Mouse (Mus musculus): ENCODE measurements around the gene Tufm. TPM values are rescaled to one million over a fixed set of nuclear protein-coding genes. Genes with fewer than 3 reads are reported as not detected.

Gene Tufm
- polyA plus RNA-seq, 1 experiment from 2014 or later: 57.7 TPM

- H3K4me1 ChIP-seq (ENCODE audit: insufficient read depth): no peaks in the 10 kb centered on the region
- H3K27ac ChIP-seq (ENCODE audit: low read depth): no peak overlapping the region
- TF ChIP-seq CTCF (IDR thresholded peaks at IDR 0.05; ENCODE audit: low read depth) (no peak), EP300 (IDR thresholded peaks at IDR 0.05; ENCODE audit: low read depth) (no peak)
- no peaks in the 10 kb centered on the region for H3K36me3 ChIP-seq (replicated peaks; ENCODE audit: insufficient read depth, low read length)
- no peak overlapping the region for H3K9ac ChIP-seq (replicated peaks)
- ATAC-seq (no peak), DNase-seq (no peak)
- H3K9me3 ChIP-seq (ENCODE audit: low read length): no peaks in the 10 kb centered on the region
- H3K4me2 ChIP-seq (ENCODE audit: low read depth, low read length): no peak overlapping the region
- H3K27me3 ChIP-seq (ENCODE audit: insufficient read depth, low read length): no peaks in the 10 kb centered on the region
- WGBS (ENCODE audit: insufficient replicate concordance): 60% methylated on average over 17 of the region's 17 CpGs
- no peak overlapping the region for H3K4me3 ChIP-seq (ENCODE audit: low read depth, low read length)
Observed at GRCm38 (mm10) chr7:126456382-126457266, 30.5 kb upstream of the Tufm start.

GRCm38 (mm10) chr7:126458225-126458624 is 28.9 kb upstream of the Tufm start:
- no peaks in the 10 kb centered on the region for H3K4me1 ChIP-seq (ENCODE audit: insufficient read depth)
- DNase-seq (no peak), ATAC-seq (no peak)
- 81% methylated on average over 5 of the region's 5 CpGs for WGBS (ENCODE audit: insufficient replicate concordance)
- H3K36me3 ChIP-seq (replicated peaks; ENCODE audit: insufficient read depth, low read length): no peaks in the 10 kb centered on the region
- H3K27ac ChIP-seq (ENCODE audit: low read depth): no peak overlapping the region
- H3K9ac ChIP-seq (replicated peaks): no peak overlapping the region
- TF ChIP-seq EP300 (IDR thresholded peaks at IDR 0.05; ENCODE audit: low read depth) (no peak), CTCF (IDR thresholded peaks at IDR 0.05; ENCODE audit: low read depth) (no peak)
- H3K9me3 ChIP-seq (ENCODE audit: low read length): no peaks in the 10 kb centered on the region
- no peak overlapping the region for H3K4me3 ChIP-seq (ENCODE audit: low read depth, low read length)
- H3K4me2 ChIP-seq (ENCODE audit: low read depth, low read length): no peak overlapping the region
- H3K27me3 ChIP-seq (ENCODE audit: insufficient read depth, low read length): no peaks in the 10 kb centered on the region

GRCm38 (mm10) chr7:126458844-126459618 is 28.1 kb upstream of the Tufm start:
- no peak for DNase-seq
- Histone ChIP-seq H3K4me1 (ENCODE audit: insufficient read depth) (peaks cover 4% of the 10 kb centered on the region; the same call in 1 of the 2 replicates), H3K27me3 (ENCODE audit: insufficient read depth, low read length) (no peaks in the 10 kb centered on the region), H3K36me3 (replicated peaks; ENCODE audit: insufficient read depth, low read length) (no peaks in the 10 kb centered on the region), H3K4me3 (ENCODE audit: low read depth, low read length) (no peak overlapping the region), H3K9me3 (ENCODE audit: low read length) (no peaks in the 10 kb centered on the region), H3K9ac (replicated peaks) (no peak overlapping the region), H3K27ac (ENCODE audit: low read depth) (no peak overlapping the region), H3K4me2 (ENCODE audit: low read depth, low read length) (no peak overlapping the region)
- ATAC-seq: no peak
- 72% methylated on average over 11 of the region's 11 CpGs for WGBS (ENCODE audit: insufficient replicate concordance)
- TF ChIP-seq CTCF (IDR thresholded peaks at IDR 0.05; ENCODE audit: low read depth) (no peak), EP300 (IDR thresholded peaks at IDR 0.05; ENCODE audit: low read depth) (no peak)

- H3K36me3 ChIP-seq (replicated peaks; ENCODE audit: insufficient read depth, low read length): no peaks in the 10 kb centered on the region; the same call in 1 of the 2 replicates
- H3K27ac ChIP-seq (ENCODE audit: low read depth): no peak overlapping the region
- peaks cover 16% of the 10 kb centered on the region for H3K4me1 ChIP-seq (ENCODE audit: insufficient read depth)
- no peak overlapping the region for H3K4me2 ChIP-seq (ENCODE audit: low read depth, low read length)
- no peaks in the 10 kb centered on the region for H3K27me3 ChIP-seq (ENCODE audit: insufficient read depth, low read length)
- DNase-seq (no peak), ATAC-seq (no peak)
- TF ChIP-seq CTCF (IDR thresholded peaks at IDR 0.05; ENCODE audit: low read depth) (no peak), EP300 (IDR thresholded peaks at IDR 0.05; ENCODE audit: low read depth) (no peak)
- H3K9me3 ChIP-seq (ENCODE audit: low read length): no peaks in the 10 kb centered on the region
- no peak overlapping the region for H3K9ac ChIP-seq (replicated peaks)
- WGBS (ENCODE audit: insufficient replicate concordance): 44% methylated on average over 10 of the region's 10 CpGs
- H3K4me3 ChIP-seq (ENCODE audit: low read depth, low read length): no peak overlapping the region
Observed at GRCm38 (mm10) chr7:126460623-126461399, 26.4 kb upstream of the Tufm start.

GRCm38 (mm10) chr7:126461626-126462025 is 25.5 kb upstream of the Tufm start:
- no peak overlapping the region for H3K27ac ChIP-seq (ENCODE audit: low read depth)
- H3K4me2 ChIP-seq (ENCODE audit: low read depth, low read length): no peak overlapping the region
- ATAC-seq: no peak
- H3K36me3 ChIP-seq (replicated peaks; ENCODE audit: insufficient read depth, low read length): peaks cover 5% of the 10 kb centered on the region
- no peaks in the 10 kb centered on the region for H3K9me3 ChIP-seq (ENCODE audit: low read length)
- no peaks in the 10 kb centered on the region for H3K27me3 ChIP-seq (ENCODE audit: insufficient read depth, low read length)
- WGBS (ENCODE audit: insufficient replicate concordance): 68% methylated on average over 3 of the region's 3 CpGs
- no peak for DNase-seq
- H3K9ac ChIP-seq (replicated peaks): no peak overlapping the region
- TF ChIP-seq EP300 (IDR thresholded peaks at IDR 0.05; ENCODE audit: low read depth): no peak
- no peak for TF ChIP-seq CTCF (IDR thresholded peaks at IDR 0.05; ENCODE audit: low read depth)
- no peak overlapping the region for H3K4me3 ChIP-seq (ENCODE audit: low read depth, low read length)
- H3K4me1 ChIP-seq (ENCODE audit: insufficient read depth): peaks cover 16% of the 10 kb centered on the region
